Mouse (Mus musculus): Measurements from ENCODE around the gene Gm14410. TPM values are rescaled to one million over a fixed set of nuclear protein-coding genes. Genes with fewer than 3 reads are reported as not detected.
A peak's percentile ranks its signal among the peaks of the same experiment; 100 is the strongest.
"Not testable (repeated sequence)": the region's sequence is repeated elsewhere in the genome, so short reads cannot be mapped to it uniquely, and the experiment has no call there.

Gene Gm14410
- 53.6 and 63.5 TPM in 2 replicates for polyA plus RNA-seq (2012; rRNA removed)

DNA sequence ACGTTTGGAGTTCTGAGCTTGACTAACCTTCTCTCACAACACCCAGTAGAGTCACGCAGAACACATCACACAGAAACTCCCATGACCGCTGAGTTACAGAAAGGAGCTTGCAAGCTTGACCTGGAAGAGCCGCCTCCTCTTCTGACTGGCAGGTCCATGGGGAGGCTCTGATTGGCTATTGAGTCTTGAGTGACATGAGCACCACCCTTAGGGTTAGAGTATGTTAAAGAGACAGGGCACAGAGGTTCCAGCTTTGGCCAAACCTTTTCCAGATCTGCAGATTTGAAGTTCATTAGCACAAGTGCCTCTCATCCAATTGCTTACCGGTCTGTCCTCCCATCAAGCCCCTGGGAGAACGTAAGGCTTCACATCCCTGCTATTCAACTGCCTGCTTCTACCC, at the start of gene Gm14410:
Gm14410 (minus strand) TSS at position 81 of the 400 bp plus-strand sequence.
- not testable (repeated sequence) for H3K4me1 ChIP-seq (ENCODE audit: control insufficient read depth, insufficient read depth, low read length); H3K27ac ChIP-seq (ENCODE audit: insufficient read depth, low read length)
- peak within 1 kb of the TSS; percentile 64 for H3K4me3 ChIP-seq (ENCODE audit: insufficient read depth, low read length)

DNA sequence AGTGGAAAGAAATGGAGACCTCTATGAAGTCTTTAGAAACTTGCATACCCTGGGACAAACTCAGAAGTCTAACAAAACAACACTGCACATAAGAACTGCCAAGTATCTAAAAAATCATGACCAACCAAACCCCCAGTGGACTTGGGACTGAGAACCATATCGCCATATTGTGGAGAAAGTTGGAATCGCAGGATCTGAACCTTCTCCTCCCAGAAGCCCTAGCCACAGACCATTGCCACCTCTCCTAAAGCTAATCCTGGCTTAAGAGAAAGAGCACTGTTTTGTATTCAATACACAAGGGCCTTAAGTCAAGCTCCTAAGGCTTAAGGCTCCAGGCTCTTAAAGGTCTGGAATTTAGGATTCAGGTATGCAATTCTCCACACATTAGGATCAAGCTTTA, 41.2 kb upstream of the Gm14410 start:
- H3K27ac ChIP-seq (ENCODE audit: insufficient read depth, low read length); H3K4me1 ChIP-seq (ENCODE audit: control insufficient read depth, insufficient read depth, low read length); H3K4me3 ChIP-seq (ENCODE audit: insufficient read depth, low read length): not testable (repeated sequence)

DNA sequence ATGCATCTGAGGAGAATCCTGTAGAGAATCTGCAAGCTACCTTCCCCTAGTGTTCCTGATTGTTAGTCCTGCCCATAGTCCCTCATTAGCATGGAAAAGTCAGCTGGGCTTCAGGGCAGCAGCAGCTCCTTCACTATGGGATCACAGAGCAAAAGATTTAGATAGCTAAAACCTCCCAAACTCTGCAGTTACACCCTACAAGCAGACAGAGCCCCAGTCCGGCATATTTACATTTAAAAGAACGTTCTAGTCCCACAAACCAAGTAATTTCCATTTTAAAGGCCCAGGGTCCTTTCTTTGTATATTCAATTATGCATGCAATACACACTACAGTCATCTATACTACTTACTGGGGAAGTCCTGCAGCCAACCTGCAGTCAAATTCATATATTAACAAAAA, 24.2 kb upstream of the Gm14410 start:
- H3K4me1 ChIP-seq (ENCODE audit: control insufficient read depth, insufficient read depth, low read length); H3K4me3 ChIP-seq (ENCODE audit: insufficient read depth, low read length); H3K27ac ChIP-seq (ENCODE audit: insufficient read depth, low read length): not testable (repeated sequence)

DNA sequence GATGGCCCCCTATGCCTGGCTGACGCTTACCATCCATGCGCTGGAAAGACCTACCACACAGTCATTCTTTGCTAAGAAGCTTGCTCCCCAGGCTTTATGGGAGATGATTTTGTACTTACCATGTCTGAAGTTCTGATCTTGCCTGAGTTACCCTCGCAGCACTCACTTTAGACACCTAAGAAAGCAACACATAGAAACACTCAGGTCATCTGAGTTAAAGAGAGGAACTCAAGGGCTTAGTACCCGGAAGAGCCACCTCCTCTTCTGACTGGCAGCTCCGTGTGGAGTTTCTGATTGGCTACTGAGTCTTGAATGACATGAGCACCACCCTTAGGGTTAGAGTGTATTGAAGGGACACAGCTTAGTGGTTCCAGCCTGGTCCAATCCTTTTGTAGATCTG, 33.5 kb downstream of the Gm14410 start:
- H3K4me3 ChIP-seq (ENCODE audit: insufficient read depth, low read length); H3K27ac ChIP-seq (ENCODE audit: insufficient read depth, low read length); H3K4me1 ChIP-seq (ENCODE audit: control insufficient read depth, insufficient read depth, low read length): not testable (repeated sequence)

Other genes starting within 250 kb of the Gm14410 start
- 13.7 and 16.5 TPM in 2 replicates for gene Gm14419, start 205.5 kb downstream of the Gm14410 start, polyA plus RNA-seq (2012; rRNA removed)
- gene Gm14401, start 132.1 kb downstream of the Gm14410 start, polyA plus RNA-seq (2012; rRNA removed): not detected in 2 replicates
- not detected in 2 replicates for gene Gm14409, start 60.6 kb upstream of the Gm14410 start, polyA plus RNA-seq (2012; rRNA removed)
- gene Gm14412, start 117.9 kb upstream of the Gm14410 start, polyA plus RNA-seq (2012; rRNA removed): 4.2 and 5.2 TPM in 2 replicates
- 10.8 and 11.8 TPM in 2 replicates for gene Gm14418, start 191.9 kb upstream of the Gm14410 start, polyA plus RNA-seq (2012; rRNA removed)